Mouse (Mus musculus) liver, embryonic 16.5 days (tissue): ENCODE measurements around the gene Dnah1. TPM values are rescaled to one million over a fixed set of nuclear protein-coding genes. Genes with fewer than 3 reads are reported as not detected.

Experiments
- ATAC-seq: fragments of 200-750 bp; cut with Nextera tagmentation; 2 replicates; pipeline ENCODE4 v1.8.0; 2017; ENCODE audit warnings: low read depth, mild to moderate bottlenecking, moderate number of reproducible peaks, moderate library complexity
- H3K27ac ChIP-seq: fragments of 300-500 bp; sonication (generic); 2 replicates; pipeline ENCODE4 v1.5.1; 2014; ENCODE audit warnings: mild to moderate bottlenecking, low read length
- H3K27me3 ChIP-seq: fragments of 300-500 bp; sonication (generic); 2 replicates; pipeline ENCODE4 v1.6.1; 2014; ENCODE audit warnings: low read depth, low read length, mixed read lengths; ENCODE audit not compliant: control insufficient read depth, insufficient read depth
- H3K36me3 ChIP-seq: fragments of 300-500 bp; sonication (generic); 2 replicates; pipeline ENCODE4 v1.6.1; 2014; ENCODE audit warnings: mild to moderate bottlenecking; ENCODE audit not compliant: control insufficient read depth, insufficient read depth
- H3K4me1 ChIP-seq: fragments of 300-500 bp; sonication (generic); 2 replicates; pipeline ENCODE4 v1.6.1; 2014; ENCODE audit warnings: low read depth, low read length, mixed read lengths; ENCODE audit not compliant: control insufficient read depth
- H3K4me2 ChIP-seq: fragments of 300-500 bp; sonication (generic); 2 replicates; pipeline ENCODE4 v1.6.1; 2014; ENCODE audit warnings: low read depth, low read length, mixed read lengths
- H3K4me3 ChIP-seq: fragments of 300-500 bp; sonication (generic); 2 replicates; pipeline ENCODE4 v1.5.1; 2014; ENCODE audit warnings: low read depth, mild to moderate bottlenecking, low read length
- H3K9ac ChIP-seq: fragments of 300-500 bp; sonication (generic); 2 replicates; pipeline ENCODE4 v1.6.1; 2014; ENCODE audit warnings: low read depth, low read length
- H3K9me3 ChIP-seq: fragments of 300-500 bp; sonication (generic); replicated peaks from 2 replicates; pipeline ENCODE4 v1.6.1; 2016; ENCODE audit warnings: low read length; ENCODE audit not compliant: control insufficient read depth
- WGBS: fragments of 180-500 bp; shearing (Covaris S2); extraction: QIAGEN DNeasy Blood & Tissue Kit; methylation state at CpG from one replicate; pipeline ENCODE4 v1.1.7; 2014; ENCODE audit not compliant: insufficient replicate concordance; 5-methylcytosine and 5-hydroxymethylcytosine counted together
- polyA plus RNA-seq: library from polyadenylated mRNA; unstranded; fragments of >200 nt; fragmentation: Nextera tagmentation; extraction: Ambion mirVana; gene quantifications from 2 replicates; pipeline ENCODE4 v1.2.1, GENCODE M21; 2015

Gene Dnah1
- polyA plus RNA-seq, 1 experiment from 2014 or later = 0.14 TPM

- Histone ChIP-seq H3K9ac (no peak overlapping the region), H3K36me3 (no peaks in the 10 kb centered on the region), H3K4me3 (no peak overlapping the region), H3K4me2 (no peak overlapping the region), H3K27ac (no peak overlapping the region), H3K27me3 (0 out of 2 replicates have a peak, but pooled peaks cover 5% of the 10 kb centered on the region), H3K4me1 (peaks cover 2% of the 10 kb centered on the region; the same call in 1 of the 2 replicates), H3K9me3 (no peaks in the 10 kb centered on the region)
- 9% methylated on average over 11 of the region's 11 CpGs for WGBS
- ATAC-seq = peak; percentile 37; the same call in 1 of the 2 replicates
Observed at GRCm38 (mm10) chr14:31233996-31234591, 89.6 kb downstream of the Dnah1 start.

DNA sequence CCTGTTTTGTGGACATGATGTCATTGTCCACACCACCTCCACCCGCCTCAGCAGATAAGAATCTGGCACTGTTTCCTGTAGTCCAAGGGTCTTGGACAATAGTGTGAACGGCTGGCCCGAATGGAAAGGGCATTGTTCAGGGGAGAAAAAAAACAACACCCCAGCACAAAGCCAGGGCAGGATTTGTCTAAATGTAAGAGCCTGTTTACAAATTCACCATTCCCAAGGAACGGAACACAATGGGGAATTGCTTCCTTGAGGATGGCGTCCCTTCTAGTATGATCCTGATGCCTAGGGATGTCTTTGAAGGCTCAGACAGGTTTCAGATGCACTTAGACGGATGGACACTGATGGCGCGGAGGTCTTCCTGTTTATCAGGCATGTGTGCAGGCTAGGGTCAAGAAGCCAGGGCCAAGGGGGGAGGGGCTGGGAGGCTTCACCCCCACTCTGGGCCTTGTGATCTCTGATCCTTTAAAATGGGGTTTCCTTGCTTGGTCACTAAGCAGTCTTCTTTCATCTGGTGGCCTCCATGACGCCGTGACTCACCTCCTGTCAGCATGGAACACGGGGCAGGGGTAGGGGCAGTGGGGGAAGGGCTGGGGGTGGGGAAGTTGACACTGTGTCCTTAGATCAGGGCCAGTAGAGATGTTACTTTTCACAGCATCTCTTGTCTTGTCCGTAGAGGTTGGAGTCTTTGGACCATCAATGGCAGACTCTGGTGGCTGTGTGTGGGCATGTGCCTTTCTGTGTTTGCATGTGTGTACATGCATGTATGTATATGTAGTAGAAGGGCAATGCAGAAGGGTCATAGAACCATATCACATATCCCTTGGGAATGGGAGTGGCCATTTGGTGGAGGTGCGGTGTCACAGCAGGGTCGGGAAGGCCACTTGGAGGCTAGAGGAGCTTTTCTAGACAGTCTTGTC is 90.4 kb downstream of the Dnah1 start:
- Histone ChIP-seq H3K4me3 (no peak overlapping the region), H3K27me3 (0 out of 2 replicates have a peak, but pooled peaks cover 5% of the 10 kb centered on the region), H3K4me1 (peaks cover 2% of the 10 kb centered on the region), H3K9me3 (no peaks in the 10 kb centered on the region), H3K9ac (no peak overlapping the region), H3K36me3 (no peaks in the 10 kb centered on the region), H3K27ac (no peak overlapping the region), H3K4me2 (no peak overlapping the region)
- WGBS = 51% methylated on average over 14 of the region's 14 CpGs
- ATAC-seq = peak; percentile 61

- WGBS = 61% methylated on average over 13 of the region's 13 CpGs
- Histone ChIP-seq H3K27ac (no peak overlapping the region), H3K4me2 (no peak overlapping the region), H3K4me3 (no peak overlapping the region), H3K36me3 (no peaks in the 10 kb centered on the region), H3K27me3 (0 out of 2 replicates have a peak, but pooled peaks cover 5% of the 10 kb centered on the region), H3K9ac (no peak overlapping the region), H3K9me3 (no peaks in the 10 kb centered on the region), H3K4me1 (peaks cover 2% of the 10 kb centered on the region)
- no peak for ATAC-seq
Observed at GRCm38 (mm10) chr14:31232404-31233069, 91.2 kb downstream of the Dnah1 start.

GRCm38 (mm10) chr14:31230442-31230841 is 93.3 kb downstream of the Dnah1 start:
- ATAC-seq = no peak
- no peak overlapping the region for H3K27ac ChIP-seq

DNA sequence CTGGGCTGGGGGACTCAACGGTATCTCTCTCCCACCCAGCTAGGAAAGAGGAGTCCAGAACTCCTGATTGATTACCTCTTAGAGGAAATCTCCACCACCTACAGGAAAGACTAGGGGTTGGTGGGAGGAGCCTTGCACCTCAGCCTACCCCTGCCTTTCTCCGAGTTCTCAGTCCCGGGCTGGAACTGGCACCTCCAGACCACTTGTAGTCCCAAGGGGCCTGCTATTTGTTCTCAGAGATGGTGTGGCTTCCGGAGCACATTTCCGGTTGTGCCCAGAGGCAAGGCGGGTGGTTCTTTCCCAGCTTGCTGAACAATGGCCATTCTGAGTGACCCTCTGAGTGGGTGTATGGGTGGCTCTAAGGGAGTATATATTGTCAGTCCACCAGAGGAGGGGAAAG is 95.5 kb downstream of the Dnah1 start:
- Histone ChIP-seq H3K4me3 (no peak overlapping the region), H3K27ac (no peak overlapping the region), H3K36me3 (no peaks in the 10 kb centered on the region), H3K9me3 (no peaks in the 10 kb centered on the region), H3K4me2 (no peak overlapping the region), H3K4me1 (no peaks in the 10 kb centered on the region; the same call in none of the 2 replicates), H3K27me3 (0 out of 2 replicates have a peak, but pooled peaks cover 5% of the 10 kb centered on the region), H3K9ac (no peak overlapping the region)
- 27% methylated on average over 6 of the region's 6 CpGs for WGBS
- no peak for ATAC-seq

More at GRCm38 (mm10) chr14:31230442-31230841, 93.3 kb downstream of the Dnah1 start:
- H3K4me3 ChIP-seq = no peak overlapping the region
- H3K36me3 ChIP-seq = no peaks in the 10 kb centered on the region
- H3K27me3 ChIP-seq = 0 out of 2 replicates have a peak, but pooled peaks cover 5% of the 10 kb centered on the region
- no peak overlapping the region for H3K9ac ChIP-seq
- no peak overlapping the region for H3K4me2 ChIP-seq
- H3K4me1 ChIP-seq = peaks cover 2% of the 10 kb centered on the region
- 60% methylated on average over 8 of the region's 8 CpGs for WGBS
- H3K9me3 ChIP-seq = no peaks in the 10 kb centered on the region

DNA sequence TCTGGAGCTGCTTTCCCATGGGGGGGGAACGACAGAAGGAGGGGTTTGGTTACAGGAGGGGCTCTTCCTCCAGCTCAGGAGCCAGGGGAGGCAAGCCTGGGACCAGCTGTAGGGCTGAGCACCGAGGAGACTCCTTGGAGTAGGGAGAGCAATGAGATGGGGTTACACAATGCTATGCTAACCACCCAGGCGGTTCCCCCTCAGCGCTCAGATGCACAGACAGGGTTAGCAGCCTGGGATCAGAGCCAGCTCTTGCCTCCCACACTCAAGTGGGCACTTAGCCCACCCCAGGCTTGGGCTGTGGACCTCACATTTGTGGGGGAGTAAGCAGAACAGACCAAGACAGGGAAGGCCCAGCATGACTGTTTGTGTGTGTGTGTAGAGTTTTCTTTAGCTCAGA is 96.7 kb downstream of the Dnah1 start:
- H3K9me3 ChIP-seq = no peaks in the 10 kb centered on the region
- no peak overlapping the region for H3K27ac ChIP-seq
- 61% methylated on average over 4 of the region's 4 CpGs for WGBS
- no peak overlapping the region for H3K9ac ChIP-seq
- H3K4me3 ChIP-seq = no peak overlapping the region
- H3K4me1 ChIP-seq = no peaks in the 10 kb centered on the region; the same call in 1 of the 2 replicates
- no peaks in the 10 kb centered on the region for H3K36me3 ChIP-seq
- no peak; the same call in 1 of the 2 replicates for ATAC-seq
- H3K27me3 ChIP-seq = 0 out of 2 replicates have a peak, but pooled peaks cover 5% of the 10 kb centered on the region
- H3K4me2 ChIP-seq = no peak overlapping the region

- 5% methylated on average over 11 of the region's 11 CpGs for WGBS
- Histone ChIP-seq H3K27me3 (no peaks in the 10 kb centered on the region; the same call in 1 of the 2 replicates), H3K4me2 (0 out of 2 replicates have a peak within 1 kb of the TSS, but pooled peaks have one; percentile 4), H3K27ac (no peak within 1 kb of the TSS), H3K36me3 (no peaks in the 10 kb centered on the region), H3K9me3 (no peaks in the 10 kb centered on the region), H3K4me1 (peaks cover 17% of the 10 kb centered on the region), H3K4me3 (no peak within 1 kb of the TSS), H3K9ac (peak within 1 kb of the TSS; percentile 35)
- ATAC-seq = peak; percentile 64
Observed at GRCm38 (mm10) chr14:31217666-31218065, 106.0 kb downstream of the Dnah1 start, which contains the start of gene Sema3g. TSS of gene Sema3g (plus strand) at chr14:31217860.

DNA sequence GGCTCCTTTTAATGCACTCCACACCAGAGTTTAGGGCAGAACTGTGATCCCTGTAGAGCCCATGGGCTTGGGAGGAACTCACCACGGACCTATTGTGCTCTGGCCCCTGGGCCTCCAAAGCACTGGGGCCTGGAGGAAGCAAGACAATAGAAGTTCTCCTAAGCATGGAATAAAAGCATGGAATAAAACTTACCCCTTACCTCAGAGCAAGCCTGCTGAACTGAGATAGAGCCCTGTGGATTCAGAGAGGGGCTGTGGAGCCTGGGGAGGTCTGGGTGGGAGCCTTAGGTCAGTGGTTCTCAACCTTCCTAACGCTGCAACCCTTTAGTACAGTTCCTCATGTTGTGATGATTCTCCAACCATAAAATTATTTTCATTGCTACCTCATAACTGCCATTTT is 106.8 kb downstream of the Dnah1 start, which contains the start of gene Nisch:
Nisch (minus strand) TSS at position 101 of the 400 bp plus-strand sequence.
- H3K27ac ChIP-seq = no peak within 1 kb of the TSS
- no peak for ATAC-seq
- H3K4me1 ChIP-seq = peaks cover 17% of the 10 kb centered on the region
- H3K4me3 ChIP-seq = no peak within 1 kb of the TSS
- H3K27me3 ChIP-seq = no peaks in the 10 kb centered on the region; the same call in 1 of the 2 replicates
- H3K9me3 ChIP-seq = no peaks in the 10 kb centered on the region
- 0 out of 2 replicates have a peak within 1 kb of the TSS, but pooled peaks have one; percentile 4 for H3K4me2 ChIP-seq
- 51% methylated on average over 2 of the region's 2 CpGs for WGBS
- no peaks in the 10 kb centered on the region for H3K36me3 ChIP-seq
- H3K9ac ChIP-seq = peak within 1 kb of the TSS; percentile 35; the same call in 1 of the 2 replicates
